Mouse (Mus musculus) neural tube, embryonic 15.5 days (tissue): ENCODE measurements around the gene Rai1. TPM values are rescaled to one million over a fixed set of nuclear protein-coding genes. Genes with fewer than 3 reads are reported as not detected.

Source experiments
- ATAC-seq: fragments of 200-750 bp; cut with Nextera tagmentation; 2 replicates; pipeline ENCODE4 v1.8.0; 2017; ENCODE audit warnings: mild to moderate bottlenecking, moderate TSS enrichment, moderate library complexity; ENCODE audit not compliant: low FRiP score
- H3K27ac ChIP-seq: fragments of 300-500 bp; sonication (generic); replicated peaks from 2 replicates; pipeline ENCODE4 v1.5.1; 2015; ENCODE audit warnings: mild to moderate bottlenecking, inconsistent platforms
- H3K27me3 ChIP-seq: fragments of 300-500 bp; sonication (generic); replicated peaks from 2 replicates; pipeline ENCODE4 v1.6.1; 2015; ENCODE audit warnings: inconsistent platforms
- H3K36me3 ChIP-seq: fragments of 300-500 bp; sonication (generic); 2 replicates; pipeline ENCODE4 v1.6.1; 2015; ENCODE audit warnings: inconsistent platforms
- H3K4me1 ChIP-seq: fragments of 300-500 bp; sonication (generic); 2 replicates; pipeline ENCODE4 v1.6.1; 2015; ENCODE audit warnings: inconsistent platforms
- H3K4me2 ChIP-seq: fragments of 300-500 bp; sonication (generic); 2 replicates; pipeline ENCODE4 v1.6.1; 2015; ENCODE audit warnings: inconsistent platforms, mild to moderate bottlenecking, moderate library complexity
- H3K4me3 ChIP-seq: fragments of 300-500 bp; sonication (generic); replicated peaks from 2 replicates; pipeline ENCODE4 v1.5.1; 2015; ENCODE audit warnings: mild to moderate bottlenecking, inconsistent platforms
- H3K9ac ChIP-seq: fragments of 300-500 bp; sonication (generic); replicated peaks from 2 replicates; pipeline ENCODE4 v1.6.1; 2015; ENCODE audit warnings: mild to moderate bottlenecking, inconsistent platforms
- H3K9me3 ChIP-seq: fragments of 300-500 bp; sonication (generic); replicated peaks from 2 replicates; pipeline ENCODE4 v1.6.1; 2016; ENCODE audit warnings: inconsistent platforms
- WGBS: fragments of 180-500 bp; shearing (Covaris S2); methylation state at CpG from one replicate; pipeline ENCODE4 v1.1.7; 2015; ENCODE audit warnings: mixed read lengths; 5-methylcytosine and 5-hydroxymethylcytosine counted together
- polyA plus RNA-seq: library from polyadenylated mRNA; unstranded; fragments of >200 nt; fragmentation: Nextera tagmentation; extraction: Ambion mirVana; gene quantifications from 2 replicates; pipeline ENCODE4 v1.2.1, GENCODE M21; 2015

Rai1 gene
- polyA plus RNA-seq, 1 experiment from 2014 or later = 27.4 TPM

DNA sequence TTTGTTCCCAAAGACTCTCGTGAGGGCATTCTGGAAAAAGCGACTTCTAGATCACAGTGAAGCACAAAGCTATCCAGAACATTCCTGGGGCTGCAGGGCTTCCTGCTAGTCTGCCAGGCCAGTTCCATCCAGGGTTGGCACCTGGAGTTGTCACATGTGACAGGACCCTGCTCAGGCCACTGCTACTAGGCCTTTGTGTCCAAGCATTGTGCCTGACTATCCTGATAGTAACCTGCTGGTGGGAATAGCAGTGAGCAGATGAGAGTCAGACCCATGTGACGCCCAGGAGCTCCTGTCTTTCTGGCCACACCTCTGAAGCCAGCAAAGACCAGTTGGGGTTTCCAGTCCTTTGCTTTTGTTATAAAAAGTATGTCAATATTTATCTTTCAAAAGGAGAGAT lies 67.3 kb downstream of the Rai1 start:
- no peaks in the 10 kb centered on the region for H3K27me3 ChIP-seq
- no peaks in the 10 kb centered on the region for H3K36me3 ChIP-seq
- no peak for ATAC-seq
- H3K27ac ChIP-seq = no peak overlapping the region
- H3K4me2 ChIP-seq = no peak overlapping the region
- WGBS = 91% methylated on average over 3 of the region's 3 CpGs
- H3K9me3 ChIP-seq = no peaks in the 10 kb centered on the region
- H3K9ac ChIP-seq = no peak overlapping the region
- no peak overlapping the region for H3K4me3 ChIP-seq
- peaks cover 74% of the 10 kb centered on the region for H3K4me1 ChIP-seq

GRCm38 (mm10) chr11:60173606-60174184 lies 68.9 kb downstream of the Rai1 start:
- 51% methylated on average over 10 of the region's 10 CpGs for WGBS

DNA sequence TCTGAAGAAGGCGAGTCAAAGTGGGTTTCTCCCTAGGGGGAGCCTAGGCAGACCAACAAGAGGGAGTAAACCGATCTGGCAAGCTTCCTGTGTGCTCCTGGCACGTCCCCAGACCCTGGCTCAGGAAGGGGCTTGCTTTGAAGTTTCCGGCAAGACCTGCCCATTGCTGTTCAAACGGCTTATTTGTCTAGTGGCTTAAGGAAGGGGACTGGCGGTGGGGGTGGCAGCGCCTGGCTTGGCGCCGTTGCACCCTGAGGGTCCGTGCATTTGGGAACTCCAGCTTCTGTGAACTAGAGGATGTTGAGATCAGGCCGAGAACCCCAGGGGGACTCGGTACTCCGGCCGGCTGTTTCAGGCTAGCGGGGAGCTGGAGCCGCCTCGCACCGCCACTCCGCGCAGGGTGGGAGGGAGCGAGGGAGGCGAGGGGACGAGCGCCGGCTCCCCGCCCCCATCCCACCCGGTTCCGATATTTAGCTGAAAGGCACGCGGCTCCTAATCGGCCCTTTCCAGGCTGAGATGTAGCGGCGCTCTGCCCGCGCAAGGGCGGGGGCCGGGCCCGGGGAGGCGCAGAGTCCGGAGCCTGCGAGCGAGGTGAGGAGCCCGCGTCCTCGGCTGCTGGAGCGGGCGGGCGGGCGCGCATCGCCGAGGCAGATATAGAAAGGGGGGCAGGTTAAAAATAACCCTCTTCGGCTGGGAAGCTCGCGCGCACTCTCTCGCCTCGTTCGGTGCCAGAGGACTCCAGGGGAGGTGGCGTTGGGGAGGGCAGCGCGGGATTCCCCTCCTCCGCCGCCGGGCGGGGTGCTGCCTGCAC lies 70.8 kb downstream of the Rai1 start:
- Histone ChIP-seq H3K27ac (peak overlapping the region; percentile 99), H3K4me2 (peak overlapping the region; percentile 77), H3K4me3 (peak overlapping the region; percentile 63), H3K36me3 (no peaks in the 10 kb centered on the region), H3K9ac (peak overlapping the region; percentile 78), H3K27me3 (no peaks in the 10 kb centered on the region), H3K9me3 (no peaks in the 10 kb centered on the region), H3K4me1 (peaks cover 79% of the 10 kb centered on the region)
- WGBS = under 1% methylated on average over 61 of the region's 66 CpGs
- ATAC-seq = peak; percentile 62

More at GRCm38 (mm10) chr11:60173606-60174184, 68.9 kb downstream of the Rai1 start:
- Histone ChIP-seq H3K4me3 (no peak overlapping the region), H3K27ac (peak overlapping the region; percentile 30; the same call in 1 of the 2 replicates), H3K4me2 (no peak overlapping the region), H3K9me3 (no peaks in the 10 kb centered on the region), H3K9ac (no peak overlapping the region), H3K36me3 (no peaks in the 10 kb centered on the region), H3K27me3 (no peaks in the 10 kb centered on the region), H3K4me1 (peaks cover 74% of the 10 kb centered on the region)
- no peak for ATAC-seq

- Histone ChIP-seq H3K4me1 (peaks cover 87% of the 10 kb centered on the region), H3K27me3 (no peaks in the 10 kb centered on the region), H3K4me3 (peak overlapping the region; percentile 63), H3K4me2 (peak overlapping the region; percentile 77), H3K36me3 (no peaks in the 10 kb centered on the region), H3K9ac (peak overlapping the region; percentile 78), H3K27ac (peak overlapping the region; percentile 99), H3K9me3 (no peaks in the 10 kb centered on the region)
- peak; percentile 72 for ATAC-seq
- under 1% methylated on average over 71 of the region's 71 CpGs for WGBS
Observed at GRCm38 (mm10) chr11:60176182-60176974, 71.6 kb downstream of the Rai1 start.

DNA sequence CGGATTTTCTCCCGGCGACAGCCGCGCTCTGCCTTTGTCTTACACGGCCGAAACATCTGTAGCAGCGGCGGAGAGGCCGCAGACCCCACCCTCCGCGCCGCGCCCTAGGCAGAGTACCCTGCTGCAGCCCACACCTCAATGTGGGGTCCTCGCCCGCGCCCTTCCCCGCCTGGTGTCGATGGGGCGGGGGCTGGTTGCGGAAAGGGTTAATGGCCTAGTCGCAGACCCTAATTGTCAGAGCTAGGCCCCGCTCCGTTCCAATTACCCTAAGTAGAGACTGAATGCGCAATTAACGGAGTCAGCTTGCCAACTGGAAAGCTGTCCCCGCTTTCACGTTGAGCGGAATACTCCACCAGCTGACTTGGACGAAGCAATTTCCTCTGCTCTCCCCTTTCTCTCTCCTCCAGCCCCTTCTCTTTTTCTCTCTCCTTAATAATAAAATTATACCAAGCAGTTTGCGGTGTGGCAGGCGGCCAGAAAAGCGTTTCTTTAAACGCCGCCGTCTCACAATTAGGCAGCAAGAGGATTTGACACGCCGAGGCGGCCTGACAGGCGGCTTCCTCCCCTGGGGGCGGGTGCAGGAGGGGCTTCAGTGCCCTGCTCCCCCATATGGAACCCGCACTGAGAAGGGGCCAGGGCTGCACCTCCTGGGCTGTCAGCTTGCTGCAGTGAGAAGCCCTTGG lies 72.3 kb downstream of the Rai1 start:
- Histone ChIP-seq H3K4me2 (peak overlapping the region; percentile 77), H3K27me3 (no peaks in the 10 kb centered on the region), H3K36me3 (no peaks in the 10 kb centered on the region), H3K27ac (peak overlapping the region; percentile 99), H3K9ac (peak overlapping the region; percentile 78), H3K9me3 (no peaks in the 10 kb centered on the region), H3K4me1 (peaks cover 91% of the 10 kb centered on the region), H3K4me3 (peak overlapping the region; percentile 63)
- under 1% methylated on average over 42 of the region's 42 CpGs for WGBS
- ATAC-seq = peak; percentile 68

- Histone ChIP-seq H3K4me1 (peaks cover 91% of the 10 kb centered on the region), H3K9me3 (no peaks in the 10 kb centered on the region), H3K27me3 (no peaks in the 10 kb centered on the region), H3K9ac (peak overlapping the region; percentile 78), H3K36me3 (no peaks in the 10 kb centered on the region), H3K27ac (peak overlapping the region; percentile 99), H3K4me3 (peak overlapping the region; percentile 63), H3K4me2 (peak overlapping the region; percentile 77)
- no peak for ATAC-seq
- 41% methylated on average over 6 of the region's 6 CpGs for WGBS
Observed at GRCm38 (mm10) chr11:60178005-60178404, 73.2 kb downstream of the Rai1 start.

DNA sequence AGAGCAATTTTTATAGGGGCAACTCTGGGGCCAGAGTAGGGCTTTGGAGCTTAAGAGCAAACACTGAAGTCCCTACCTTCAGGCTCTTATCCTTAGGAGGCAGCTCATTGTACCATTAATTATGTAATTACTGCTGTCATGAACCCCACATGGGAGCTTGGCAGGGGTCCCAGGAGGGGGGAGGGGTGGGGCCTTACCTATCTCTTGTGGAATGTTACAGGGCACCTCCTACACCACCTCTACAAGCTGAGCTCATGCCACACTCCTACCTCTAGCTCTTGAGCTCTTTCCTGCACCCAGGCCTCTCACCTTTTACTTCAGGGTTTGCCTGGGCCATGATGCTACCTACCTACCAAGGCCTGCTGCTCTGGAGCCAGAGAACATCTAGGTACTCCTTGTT lies 73.7 kb downstream of the Rai1 start:
- no peak overlapping the region for H3K9ac ChIP-seq
- no peaks in the 10 kb centered on the region for H3K27me3 ChIP-seq
- no peaks in the 10 kb centered on the region for H3K9me3 ChIP-seq
- no peaks in the 10 kb centered on the region for H3K36me3 ChIP-seq
- H3K4me2 ChIP-seq = peak overlapping the region; percentile 77
- no peak for ATAC-seq
- peaks cover 91% of the 10 kb centered on the region for H3K4me1 ChIP-seq
- peak overlapping the region; percentile 99 for H3K27ac ChIP-seq
- no peak overlapping the region for H3K4me3 ChIP-seq

DNA sequence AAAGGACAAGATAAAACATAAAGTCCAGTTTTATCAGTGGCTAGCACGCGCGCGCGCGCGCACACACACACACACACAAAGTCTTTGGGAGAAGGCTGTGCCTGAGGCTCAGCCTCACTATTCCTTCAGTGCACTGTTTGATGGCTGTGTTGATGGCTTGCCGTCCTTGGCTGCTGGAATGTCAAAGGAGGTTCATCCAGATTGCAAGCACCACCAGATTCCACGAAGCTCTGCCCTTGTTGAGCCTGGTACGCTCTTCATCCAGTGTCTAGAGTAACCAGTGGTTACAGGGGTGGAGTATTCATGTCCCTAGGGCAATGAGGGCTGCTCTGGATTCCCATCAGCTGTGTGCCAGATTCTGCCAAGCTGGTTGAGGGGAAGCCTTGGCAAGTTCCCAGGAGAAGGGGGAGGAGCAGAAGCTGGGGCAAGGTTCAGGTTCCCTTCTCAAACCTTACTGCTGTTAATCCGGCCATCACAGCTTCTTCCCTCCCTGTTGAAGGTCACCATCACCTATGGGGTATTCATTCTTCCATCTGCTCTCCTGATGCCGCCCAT lies 77.4 kb downstream of the Rai1 start:
- Histone ChIP-seq H3K27me3 (no peaks in the 10 kb centered on the region), H3K9ac (0 out of 2 replicates have a peak overlapping the region, but pooled peaks have one; percentile 14)
- WGBS = 67% methylated on average over 12 of the region's 12 CpGs

GRCm38 (mm10) chr11:60182741-60183140 lies 77.9 kb downstream of the Rai1 start:
- peak; percentile 26 for ATAC-seq
- 27% methylated on average over 2 of the region's 2 CpGs for WGBS

More for the DNA sequence above, 77.4 kb downstream of the Rai1 start:
- no peaks in the 10 kb centered on the region for H3K9me3 ChIP-seq
- H3K4me3 ChIP-seq = no peak overlapping the region
- peak overlapping the region; percentile 26 for H3K4me2 ChIP-seq
- ATAC-seq = no peak
- H3K27ac ChIP-seq = peak overlapping the region; percentile 83
- H3K36me3 ChIP-seq = peaks cover 16% of the 10 kb centered on the region
- peaks cover 97% of the 10 kb centered on the region for H3K4me1 ChIP-seq

GRCm38 (mm10) chr11:60184346-60185325 lies 79.8 kb downstream of the Rai1 start:
- Histone ChIP-seq H3K27me3 (no peaks in the 10 kb centered on the region), H3K27ac (peak overlapping the region; percentile 83), H3K4me2 (peak overlapping the region; percentile 17; the same call in 1 of the 2 replicates), H3K9ac (peak overlapping the region; percentile 23), H3K4me1 (peaks cover 76% of the 10 kb centered on the region), H3K9me3 (no peaks in the 10 kb centered on the region), H3K4me3 (no peak overlapping the region), H3K36me3 (peaks cover 41% of the 10 kb centered on the region)
- peak; percentile 14; the same call in 1 of the 2 replicates for ATAC-seq
- 25% methylated on average over 22 of the region's 22 CpGs for WGBS

More at GRCm38 (mm10) chr11:60182741-60183140, 77.9 kb downstream of the Rai1 start:
- H3K36me3 ChIP-seq = peaks cover 22% of the 10 kb centered on the region
- peak overlapping the region; percentile 83 for H3K27ac ChIP-seq
- 0 out of 2 replicates have a peak overlapping the region, but pooled peaks have one; percentile 14 for H3K9ac ChIP-seq
- H3K4me2 ChIP-seq = peak overlapping the region; percentile 26
- no peaks in the 10 kb centered on the region for H3K27me3 ChIP-seq
- no peak overlapping the region for H3K4me3 ChIP-seq
- peaks cover 93% of the 10 kb centered on the region for H3K4me1 ChIP-seq
- no peaks in the 10 kb centered on the region for H3K9me3 ChIP-seq
